Mouse (Mus musculus) heart, adult 2 months (tissue): ENCODE measurements at regions not wholly inside any gene's neighbourhood (a gene's known extent, or its start where the extent isn't known, plus 50 kb on each side); places are given as distances from the start of the nearest gene placed in this dataset.

Experiments used
- DNase-seq, 2 experiments: peaks; one replicate each; pipeline ENCODE4 v3.0.0; 2021
- H3K27ac ChIP-seq: fragments of 200-600 bp; 2 replicates; pipeline ENCODE4 v1.8.1; 2022
- H3K27me3 ChIP-seq: fragments of 200-500 bp; 2 replicates; pipeline ENCODE4 v1.6.1; 2012; ENCODE audit warnings: mild to moderate bottlenecking, low read length, inconsistent platforms, mixed read lengths; ENCODE audit not compliant: control insufficient read depth, insufficient read depth
- H3K36me3 ChIP-seq: fragments of 200-500 bp; 2 replicates; pipeline ENCODE4 v1.6.1; 2012; ENCODE audit warnings: low read length, inconsistent platforms; ENCODE audit not compliant: control insufficient read depth, insufficient read depth
- H3K4me1 ChIP-seq: fragments of 200-500 bp; 2 replicates; pipeline ENCODE4 v1.6.1; 2011; ENCODE audit warnings: low read length; ENCODE audit not compliant: control insufficient read depth, insufficient read depth
- H3K4me3 ChIP-seq: fragments of 200-600 bp; 2 replicates; pipeline ENCODE4 v1.8.1; 2022
- H3K79me2 ChIP-seq: fragments of 200-500 bp; replicated peaks from 2 replicates; pipeline ENCODE4 v1.6.1; 2012; ENCODE audit warnings: mild to moderate bottlenecking, inconsistent platforms, low read length, moderate library complexity, mixed read lengths; ENCODE audit not compliant: control insufficient read depth, insufficient read depth
- H3K9ac ChIP-seq: fragments of 200-500 bp; 2 replicates; pipeline ENCODE4 v1.6.1; 2012; ENCODE audit warnings: low read depth, mild to moderate bottlenecking, control low read depth, inconsistent platforms, low read length, mixed read lengths
- CTCF ChIP-seq: fragments of 200-600 bp; IDR thresholded peaks from 2 replicates; pipeline ENCODE4 v1.8.1; 2022; ENCODE audit warnings: antibody characterized with exemption, mild to moderate bottlenecking, moderate library complexity
- EP300 ChIP-seq: fragments of 200-500 bp; IDR thresholded peaks from 2 replicates; pipeline ENCODE4 v1.6.1; 2011; ENCODE audit warnings: low read depth, low read length, control low read depth; ENCODE audit not compliant: insufficient read depth
- POLR2A ChIP-seq: fragments of 200-500 bp; IDR thresholded peaks from 2 replicates; pipeline ENCODE4 v1.6.1; 2011; ENCODE audit warnings: mild to moderate bottlenecking, low read depth, low read length, control low read depth; ENCODE audit not compliant: insufficient read depth
- WGBS: fragments of 180-500 bp; shearing (Covaris S2); methylation state at CpG from one replicate; pipeline ENCODE4 v1.1.7; 2018; 5-methylcytosine and 5-hydroxymethylcytosine counted together
- intact Hi-C: fragments of 180-260 bp; cut with DNase I; formaldehyde crosslinking; loops from one replicate; pipeline ENCODE4 v1.15.1; 2025

DNA sequence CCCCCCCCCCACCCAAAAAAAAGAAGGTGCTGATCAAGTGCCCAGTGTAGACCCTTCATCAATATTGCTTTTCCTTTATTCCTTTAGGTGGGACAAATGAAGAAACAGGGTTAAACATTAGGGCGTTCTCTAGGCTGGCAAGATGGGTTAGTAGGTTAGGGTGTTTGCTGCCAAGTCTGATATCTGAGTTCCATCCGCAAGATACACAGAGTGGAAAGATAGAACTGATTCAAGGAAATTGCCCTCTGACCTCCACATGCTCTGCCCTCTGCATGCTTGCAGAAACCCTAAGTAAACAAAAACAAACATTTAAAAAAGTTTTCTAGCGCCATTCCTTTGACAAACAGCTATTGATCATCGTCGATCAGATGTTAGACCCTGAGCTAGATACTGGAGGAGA lies 85.6 kb upstream of the Teddm2 start:
- WGBS, result 89% methylated on average over 5 of the region's 5 CpGs
- Histone ChIP-seq H3K27ac (no peak overlapping the region), H3K4me3 (no peak overlapping the region), H3K27me3 (no peaks in the 10 kb centered on the region), H3K36me3 (no peaks in the 10 kb centered on the region), H3K9ac (no peak overlapping the region), H3K79me2 (no peaks in the 10 kb centered on the region), H3K4me1 (peaks cover 2% of the 10 kb centered on the region; the same call in 1 of the 2 replicates)
- intact Hi-C loops, result no loop called here
- TF ChIP-seq CTCF (no peak), EP300 (no peak), POLR2A (no peak)
- no peak for DNase-seq

GRCm38 (mm10) chr1:153986632-153987031 lies 86.6 kb upstream of the Teddm2 start:
- no peak for DNase-seq
- no peaks in the 10 kb centered on the region for H3K36me3 ChIP-seq
- intact Hi-C loops, result no loop called here
- H3K4me3 ChIP-seq, result no peak overlapping the region
- no peak overlapping the region for H3K27ac ChIP-seq
- 68% methylated on average over 6 of the region's 6 CpGs for WGBS
- 0 out of 2 replicates have a peak, but pooled peaks cover 1% of the 10 kb centered on the region for H3K4me1 ChIP-seq
- TF ChIP-seq CTCF (no peak), EP300 (no peak), POLR2A (no peak)
- H3K27me3 ChIP-seq, result no peaks in the 10 kb centered on the region
- H3K79me2 ChIP-seq, result no peaks in the 10 kb centered on the region
- H3K9ac ChIP-seq, result no peak overlapping the region

GRCm38 (mm10) chr1:153988297-153988696 lies 88.3 kb upstream of the Teddm2 start:
- no peak for TF ChIP-seq EP300
- TF ChIP-seq CTCF, result no peak
- no peak for TF ChIP-seq POLR2A
- DNase-seq, result no peak
- H3K9ac ChIP-seq, result no peak overlapping the region
- intact Hi-C loops, result no loop called here
- H3K27me3 ChIP-seq, result no peaks in the 10 kb centered on the region
- H3K36me3 ChIP-seq, result no peaks in the 10 kb centered on the region
- H3K27ac ChIP-seq, result no peak overlapping the region
- WGBS, result 77% methylated on average over 2 of the region's 2 CpGs
- 0 out of 2 replicates have a peak, but pooled peaks cover 1% of the 10 kb centered on the region for H3K4me1 ChIP-seq
- no peaks in the 10 kb centered on the region for H3K79me2 ChIP-seq
- no peak overlapping the region for H3K4me3 ChIP-seq

DNA sequence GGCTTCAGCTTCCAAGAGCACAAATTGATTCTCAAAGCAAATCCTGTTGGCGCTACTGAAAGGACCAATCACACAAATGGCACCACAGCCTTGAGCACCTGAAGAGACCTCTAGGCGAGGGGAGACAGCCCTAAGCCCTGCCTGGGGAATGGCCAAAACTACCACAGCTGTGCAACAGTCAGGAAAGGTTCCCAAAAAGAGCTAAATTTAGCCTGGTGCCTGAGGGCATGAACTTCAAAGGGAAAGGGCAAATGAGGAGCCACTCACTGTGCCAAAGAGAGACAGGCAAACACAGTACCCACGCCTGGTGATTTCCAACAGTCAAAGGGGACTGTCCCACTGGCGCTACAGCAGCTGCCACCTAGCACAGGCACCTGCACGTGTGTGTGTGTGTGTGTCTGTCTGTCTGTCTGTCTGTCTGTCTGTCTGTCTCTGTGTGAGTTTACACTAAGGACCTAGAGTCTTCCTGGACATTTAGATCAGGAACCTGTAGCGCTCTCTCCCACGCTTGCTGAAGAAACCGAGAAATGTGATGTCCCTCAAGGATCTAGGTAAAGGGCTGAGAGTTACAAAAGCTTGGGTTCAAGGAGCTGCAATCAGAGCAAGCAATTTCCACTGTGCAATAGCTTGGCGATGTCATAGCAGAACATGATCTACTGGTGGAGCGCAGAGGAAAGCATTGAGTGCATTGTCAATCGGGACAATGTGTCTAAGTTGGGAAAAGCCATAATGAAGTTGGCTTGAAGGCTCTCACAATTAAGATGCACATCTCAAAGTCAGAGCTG lies 90.8 kb upstream of the Teddm2 start:
- WGBS, result 82% methylated on average over 11 of the region's 11 CpGs
- H3K4me1 ChIP-seq, result 0 out of 2 replicates have a peak, but pooled peaks cover 1% of the 10 kb centered on the region
- TF ChIP-seq EP300 (no peak), POLR2A (no peak), CTCF (no peak)
- H3K27ac ChIP-seq, result no peak overlapping the region
- no peaks in the 10 kb centered on the region for H3K27me3 ChIP-seq
- intact Hi-C loops, result no loop called here
- H3K79me2 ChIP-seq, result no peaks in the 10 kb centered on the region
- H3K9ac ChIP-seq, result no peak overlapping the region
- no peak overlapping the region for H3K4me3 ChIP-seq
- DNase-seq, result no peak
- H3K36me3 ChIP-seq, result no peaks in the 10 kb centered on the region

DNA sequence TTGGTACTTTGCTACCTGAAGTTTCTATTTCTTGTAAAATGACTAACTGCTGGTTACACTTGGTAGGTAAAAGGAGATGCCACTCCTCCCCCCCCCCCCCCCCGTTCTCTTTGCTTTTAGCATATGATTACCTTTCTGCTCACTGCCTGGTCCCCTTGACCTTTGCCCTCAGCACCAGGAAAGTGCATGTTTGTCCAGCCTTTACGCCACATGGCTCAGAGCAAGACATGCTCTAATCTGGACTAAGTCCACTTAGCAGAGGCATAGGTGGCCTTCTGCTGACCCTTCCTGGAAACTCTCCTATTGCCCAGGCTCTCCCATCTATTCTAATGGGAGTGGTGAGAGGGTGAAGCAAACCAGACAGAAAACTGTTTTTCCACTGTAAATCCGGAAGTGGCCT lies 92.4 kb upstream of the Teddm2 start:
- intact Hi-C loops, result no loop called here
- Histone ChIP-seq H3K27me3 (no peaks in the 10 kb centered on the region), H3K79me2 (no peaks in the 10 kb centered on the region), H3K4me3 (no peak overlapping the region), H3K36me3 (no peaks in the 10 kb centered on the region), H3K9ac (no peak overlapping the region), H3K4me1 (0 out of 2 replicates have a peak, but pooled peaks cover 1% of the 10 kb centered on the region), H3K27ac (no peak overlapping the region)
- TF ChIP-seq EP300 (no peak), CTCF (no peak), POLR2A (no peak)
- WGBS, result 47% methylated on average over 3 of the region's 3 CpGs
- no peak for DNase-seq

- H3K4me1 ChIP-seq, result 0 out of 2 replicates have a peak, but pooled peaks cover 1% of the 10 kb centered on the region
- TF ChIP-seq POLR2A (no peak), CTCF (no peak), EP300 (no peak)
- intact Hi-C loops, result no loop called here
- H3K27me3 ChIP-seq, result no peaks in the 10 kb centered on the region
- no peaks in the 10 kb centered on the region for H3K79me2 ChIP-seq
- no peaks in the 10 kb centered on the region for H3K36me3 ChIP-seq
- DNase-seq, result no peak
- WGBS, result 85% methylated on average over 4 of the region's 4 CpGs
- no peak overlapping the region for H3K9ac ChIP-seq
- H3K27ac ChIP-seq, result no peak overlapping the region
- H3K4me3 ChIP-seq, result no peak overlapping the region
Measured at GRCm38 (mm10) chr1:153994871-153995270, 94.8 kb upstream of the Teddm2 start.
